Mouse (Mus musculus) liver, adult 10 weeks (tissue): ENCODE results near the gene Acsm5. TPM values are rescaled to one million over a fixed set of nuclear protein-coding genes. Genes with fewer than 3 reads are reported as not detected.

Experiments used
- polyA plus RNA-seq: library from polyadenylated mRNA; stranded (reverse); fragments of 350-450 nt; fragmentation: Illumina TruSeq; extraction: RNeasy Lipid Tissue Mini Kit (QIAGEN cat#74804); gene quantifications from one replicate; pipeline ENCODE4 v1.2.3, GENCODE M21; 2014; ENCODE audit warnings: low read depth, low replicate concordance

Gene Acsm5
- polyA plus RNA-seq, result 90.2 TPM

DNA sequence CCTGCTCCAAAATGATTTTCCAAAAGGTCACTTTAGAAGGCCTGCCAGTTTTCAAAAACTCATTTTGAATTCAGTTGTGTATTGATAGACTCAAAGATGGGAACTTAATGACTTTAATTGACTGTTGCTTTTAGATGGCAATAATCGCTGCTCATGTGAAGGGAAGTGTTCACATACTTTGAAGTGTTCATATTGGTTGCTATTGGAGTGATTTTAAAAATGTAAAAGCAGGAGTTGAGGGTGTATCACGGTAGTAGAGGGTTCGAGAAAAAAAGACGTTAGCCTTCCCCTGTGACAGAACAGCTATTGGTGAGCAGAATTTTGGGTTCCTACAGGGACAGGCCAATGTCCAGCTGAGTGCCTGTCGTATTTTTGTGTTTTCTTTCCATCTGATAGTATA is at the start of gene Acsm5:
Gene Acsm5, plus strand, starts transcription at position 301 of the 400 bp plus-strand sequence.

DNA sequence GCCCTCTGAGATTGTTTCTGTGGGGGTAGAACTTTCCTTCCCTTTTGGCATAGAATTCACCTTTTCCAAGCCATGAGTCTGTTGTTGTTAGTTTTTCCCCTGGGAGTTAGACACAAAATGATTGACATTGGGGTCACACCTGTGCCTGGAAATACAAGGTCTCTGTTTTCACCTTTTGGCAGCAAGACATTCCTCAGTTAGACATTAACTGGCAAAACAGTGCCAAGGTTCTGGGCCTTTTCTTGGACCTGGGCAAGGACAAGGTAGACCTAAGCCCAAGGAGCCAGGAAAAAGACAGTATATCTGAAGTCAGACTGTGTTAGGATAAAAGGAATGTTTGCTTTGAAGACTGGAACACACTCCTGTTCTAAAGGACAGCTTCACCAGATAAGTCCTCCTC is 40.0 kb upstream of the Acsm5 start, which contains the start of gene Umod:
Gene Umod, minus strand, starts transcription at position 27 of the 400 bp plus-strand sequence.

DNA sequence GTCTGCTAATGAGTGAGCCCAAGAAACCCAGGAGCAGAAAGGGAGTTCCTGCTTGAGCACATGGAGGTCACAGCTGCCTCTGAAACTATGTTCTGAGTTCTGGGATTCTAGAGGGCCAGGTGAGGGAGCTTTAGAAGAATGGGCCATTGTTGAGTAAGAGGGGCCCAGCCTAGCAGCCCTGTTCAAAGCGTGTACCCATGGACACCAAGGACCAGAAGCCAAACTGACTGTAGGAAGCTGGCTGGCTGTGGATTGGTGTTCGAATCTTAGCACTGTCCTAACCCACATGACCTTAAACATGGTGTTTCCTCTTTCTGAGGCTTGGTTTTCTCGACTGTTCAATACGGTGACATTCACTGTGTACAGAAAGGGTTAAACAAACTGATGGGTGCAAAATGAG is 4.1 kb downstream of the Acsm5 start, which contains the start of gene Pdilt:
Gene Pdilt, minus strand, starts transcription at position 101 of the 400 bp plus-strand sequence.

DNA sequence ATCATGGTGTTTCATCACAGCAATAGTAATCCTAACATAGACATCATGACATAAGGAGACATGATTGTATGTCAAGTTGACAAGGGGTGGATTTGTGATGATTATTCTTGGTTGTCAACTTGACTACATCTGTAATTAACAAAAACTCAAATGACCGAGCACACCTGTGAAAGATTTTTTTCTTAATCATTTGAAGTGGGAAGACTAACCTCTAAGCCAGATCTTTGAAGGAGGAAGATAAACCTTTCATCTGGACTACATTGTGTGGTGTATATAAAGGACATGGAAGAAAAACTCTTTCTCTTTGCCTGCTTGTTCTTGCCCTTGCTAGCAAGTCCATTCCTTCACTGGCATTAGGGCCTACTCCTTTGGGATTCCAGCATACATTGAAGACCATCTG is 34.8 kb downstream of the Acsm5 start, which contains the start of gene Acsm2:
Gene Acsm2, plus strand, starts transcription at position 301 of the 400 bp plus-strand sequence.

Other genes with a start within 250 kb of the Acsm5 start
- gene Gp2, start 60.2 kb upstream of the Acsm5 start, polyA plus RNA-seq, result not detected
- gene Umod, start 40.2 kb upstream of the Acsm5 start, polyA plus RNA-seq, result 0.34 TPM
- 16.6 TPM for gene Pdilt, start 4.0 kb downstream of the Acsm5 start, polyA plus RNA-seq
- 1.5 TPM for gene Acsm2, start 34.9 kb downstream of the Acsm5 start, polyA plus RNA-seq
- 208 TPM for gene Acsm1, start 87.6 kb downstream of the Acsm5 start, polyA plus RNA-seq
- not detected for gene Acsm4, start 170.6 kb downstream of the Acsm5 start, polyA plus RNA-seq
- 20.1 TPM for gene Thumpd1, start 201.3 kb downstream of the Acsm5 start, polyA plus RNA-seq
- gene Acsm3, start 241.5 kb downstream of the Acsm5 start, polyA plus RNA-seq, result 179 TPM